Mouse (Mus musculus) cerebellum, adult 2 months (tissue): ENCODE measurements around the gene Esyt1.

ENCODE experiments used
- CTCF ChIP-seq: fragments of 200-500 bp; IDR thresholded peaks from 2 replicates; pipeline ENCODE4 v1.5.1; 2011; ENCODE audit warnings: low read depth, mild to moderate bottlenecking, control low read depth, low read length, moderate library complexity, borderline replicate concordance; ENCODE audit not compliant: insufficient read depth
- POLR2A ChIP-seq: fragments of 200-500 bp; IDR thresholded peaks from 2 replicates; pipeline ENCODE4 v1.6.1; 2011; ENCODE audit warnings: low read length, control low read depth, borderline replicate concordance; ENCODE audit not compliant: insufficient read depth

DNA sequence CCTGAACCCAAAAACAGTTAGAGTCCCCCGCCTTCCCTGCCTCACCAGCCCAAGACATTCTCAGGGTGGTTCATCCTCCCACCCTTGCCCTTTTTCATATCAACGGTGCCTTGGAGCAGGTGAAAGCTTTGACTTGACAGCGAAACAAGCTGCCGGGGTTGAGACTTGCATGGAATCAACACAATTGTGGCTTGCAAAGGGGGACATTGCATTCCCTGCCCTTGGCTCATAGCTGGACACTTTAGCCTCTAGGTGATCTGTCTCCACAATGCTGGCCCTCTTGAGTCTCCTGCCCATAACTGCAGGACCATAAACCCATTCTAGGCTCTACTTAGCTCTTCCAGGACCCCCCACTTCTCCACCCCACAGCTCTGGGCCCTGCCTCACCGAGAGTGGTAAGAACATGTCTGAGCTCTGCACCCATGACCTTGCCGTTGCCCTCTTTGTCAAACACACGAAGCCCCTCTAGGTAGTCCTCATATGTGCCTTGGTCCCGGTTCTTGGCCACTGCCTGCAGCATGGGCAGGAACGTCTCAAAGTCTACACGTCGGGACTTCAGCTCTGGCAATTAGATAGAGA, 30.9 kb downstream of the Esyt1 start:
- TF ChIP-seq POLR2A (no peak), CTCF (0 out of 2 replicates have a peak, but pooled peaks have one; percentile 2)
